Mouse (Mus musculus) small intestine, adult 2 months (tissue): ENCODE data around the gene Bckdha.

Source experiments
- CTCF ChIP-seq: fragments of 200-500 bp; IDR thresholded peaks from 2 replicates; pipeline ENCODE4 v1.5.1; 2012; ENCODE audit warnings: low read depth, mild to moderate bottlenecking, control low read depth, inconsistent platforms, low read length, moderate library complexity, mixed read lengths; ENCODE audit not compliant: insufficient replicate concordance, insufficient read length; ENCODE audit errors: extremely low read depth
- POLR2A ChIP-seq: fragments of 200-500 bp; IDR thresholded peaks from 2 replicates; pipeline ENCODE4 v1.6.1; 2012; ENCODE audit warnings: low read depth, mild to moderate bottlenecking, control low read depth, inconsistent platforms, low read length, moderate library complexity

DNA sequence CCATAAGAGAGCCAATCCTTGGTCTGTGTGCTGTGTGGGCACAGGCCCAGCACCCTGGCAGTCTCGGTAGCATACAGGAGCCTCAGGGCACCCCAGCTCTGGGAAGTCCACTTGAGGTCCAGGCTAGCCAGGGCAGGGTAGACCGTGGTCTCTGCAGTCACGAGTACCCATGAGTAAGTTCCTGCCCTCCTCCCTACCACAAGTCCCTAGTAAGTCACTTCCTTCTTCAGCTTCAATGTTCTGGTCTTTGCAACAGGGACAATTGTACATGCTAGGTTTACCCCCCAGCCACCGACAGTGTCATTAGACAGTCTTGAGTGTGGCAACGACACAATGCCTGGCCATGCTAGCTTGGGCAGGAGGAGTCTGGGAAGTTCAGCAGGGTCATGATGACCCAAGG, 26.1 kb downstream of the Bckdha start:
- TF ChIP-seq CTCF (no peak), POLR2A (no peak)
